Mouse (Mus musculus): ENCODE measurements around the gene Cacna1a. TPM values are rescaled to one million over a fixed set of nuclear protein-coding genes. Genes with fewer than 3 reads are reported as not detected.

Gene Cacna1a
- polyA plus RNA-seq, 1 experiment from 2014 or later, result 6.0 TPM

GRCm38 (mm10) chr8:84630145-84630544 lies 241.9 kb downstream of the Cacna1a start:
- no peak for ATAC-seq (replicated peaks; ENCODE audit: insufficient number of reproducible peaks, low FRiP score, low TSS enrichment, low read depth)

GRCm38 (mm10) chr8:84631813-84632212 lies 243.6 kb downstream of the Cacna1a start:
- H3K36me3 ChIP-seq (replicated peaks; ENCODE audit: control insufficient read depth, insufficient read depth, low read depth, low read length), result no peaks in the 10 kb centered on the region
- H3K9me3 ChIP-seq (replicated peaks; ENCODE audit: control insufficient read depth, low read length), result no peaks in the 10 kb centered on the region
- ATAC-seq (replicated peaks; ENCODE audit: insufficient number of reproducible peaks, low FRiP score, low TSS enrichment, low read depth), result no peak
- H3K27me3 ChIP-seq (ENCODE audit: control insufficient read depth, insufficient read depth, low read length), result no peaks in the 10 kb centered on the region
- DNase-seq (ENCODE audit: low spot score), result no peak
- 87% methylated on average over 4 of the region's 4 CpGs for WGBS
- H3K4me3 ChIP-seq (ENCODE audit: low read depth, low read length), result no peak overlapping the region
- H3K9ac ChIP-seq (replicated peaks; ENCODE audit: low read length), result no peak overlapping the region
- no peak overlapping the region for H3K4me2 ChIP-seq (ENCODE audit: low read depth, low read length)
- peaks cover 2% of the 10 kb centered on the region for H3K4me1 ChIP-seq (ENCODE audit: control insufficient read depth, insufficient read depth, low read length)
- H3K27ac ChIP-seq (replicated peaks; ENCODE audit: low read depth, low read length), result no peak overlapping the region

More at GRCm38 (mm10) chr8:84630145-84630544, 241.9 kb downstream of the Cacna1a start:
- Histone ChIP-seq H3K27ac (replicated peaks; ENCODE audit: low read depth, low read length) (no peak overlapping the region), H3K9me3 (replicated peaks; ENCODE audit: control insufficient read depth, low read length) (no peaks in the 10 kb centered on the region), H3K4me2 (ENCODE audit: low read depth, low read length) (no peak overlapping the region), H3K9ac (replicated peaks; ENCODE audit: low read length) (no peak overlapping the region), H3K27me3 (ENCODE audit: control insufficient read depth, insufficient read depth, low read length) (no peaks in the 10 kb centered on the region), H3K4me1 (ENCODE audit: control insufficient read depth, insufficient read depth, low read length) (peaks cover under 1% of the 10 kb centered on the region), H3K36me3 (replicated peaks; ENCODE audit: control insufficient read depth, insufficient read depth, low read depth, low read length) (no peaks in the 10 kb centered on the region), H3K4me3 (ENCODE audit: low read depth, low read length) (no peak overlapping the region)
- 69% methylated on average over 4 of the region's 4 CpGs for WGBS
- no peak for DNase-seq (ENCODE audit: low spot score)

GRCm38 (mm10) chr8:84633841-84634584 lies 245.8 kb downstream of the Cacna1a start:
- ATAC-seq (replicated peaks; ENCODE audit: insufficient number of reproducible peaks, low FRiP score, low TSS enrichment, low read depth) (no peak), DNase-seq (ENCODE audit: low spot score) (no peak)
- peaks cover 2% of the 10 kb centered on the region for H3K4me1 ChIP-seq (ENCODE audit: control insufficient read depth, insufficient read depth, low read length)
- H3K4me3 ChIP-seq (ENCODE audit: low read depth, low read length), result no peak overlapping the region
- no peaks in the 10 kb centered on the region for H3K27me3 ChIP-seq (ENCODE audit: control insufficient read depth, insufficient read depth, low read length)
- H3K36me3 ChIP-seq (replicated peaks; ENCODE audit: control insufficient read depth, insufficient read depth, low read depth, low read length), result no peaks in the 10 kb centered on the region
- no peak overlapping the region for H3K9ac ChIP-seq (replicated peaks; ENCODE audit: low read length)
- no peaks in the 10 kb centered on the region for H3K9me3 ChIP-seq (replicated peaks; ENCODE audit: control insufficient read depth, low read length)
- H3K27ac ChIP-seq (replicated peaks; ENCODE audit: low read depth, low read length), result no peak overlapping the region
- H3K4me2 ChIP-seq (ENCODE audit: low read depth, low read length), result no peak overlapping the region
- WGBS, result 42% methylated on average over 10 of the region's 10 CpGs

- peak overlapping the region; percentile 34; the same call in 1 of the 2 replicates for H3K9ac ChIP-seq (replicated peaks; ENCODE audit: low read length)
- H3K4me2 ChIP-seq (ENCODE audit: low read depth, low read length), result no peak overlapping the region
- H3K36me3 ChIP-seq (replicated peaks; ENCODE audit: control insufficient read depth, insufficient read depth, low read depth, low read length), result no peaks in the 10 kb centered on the region
- 0 out of 2 replicates have a peak overlapping the region, but pooled peaks have one; percentile 8 for H3K27ac ChIP-seq (replicated peaks; ENCODE audit: low read depth, low read length)
- 40% methylated on average over 9 of the region's 9 CpGs for WGBS
- peaks cover 2% of the 10 kb centered on the region for H3K4me1 ChIP-seq (ENCODE audit: control insufficient read depth, insufficient read depth, low read length)
- no peak overlapping the region for H3K4me3 ChIP-seq (ENCODE audit: low read depth, low read length)
- no peaks in the 10 kb centered on the region for H3K27me3 ChIP-seq (ENCODE audit: control insufficient read depth, insufficient read depth, low read length)
- DNase-seq (ENCODE audit: low spot score) (no peak), ATAC-seq (replicated peaks; ENCODE audit: insufficient number of reproducible peaks, low FRiP score, low TSS enrichment, low read depth) (no peak)
- no peaks in the 10 kb centered on the region for H3K9me3 ChIP-seq (replicated peaks; ENCODE audit: control insufficient read depth, low read length)
Measured at GRCm38 (mm10) chr8:84634849-84635304, 246.6 kb downstream of the Cacna1a start.

- Histone ChIP-seq H3K27me3 (ENCODE audit: control insufficient read depth, insufficient read depth, low read length) (no peaks in the 10 kb centered on the region), H3K4me1 (ENCODE audit: control insufficient read depth, insufficient read depth, low read length) (peaks cover 2% of the 10 kb centered on the region), H3K4me2 (ENCODE audit: low read depth, low read length) (no peak overlapping the region), H3K36me3 (replicated peaks; ENCODE audit: control insufficient read depth, insufficient read depth, low read depth, low read length) (no peaks in the 10 kb centered on the region), H3K9me3 (replicated peaks; ENCODE audit: control insufficient read depth, low read length) (no peaks in the 10 kb centered on the region), H3K27ac (replicated peaks; ENCODE audit: low read depth, low read length) (peak overlapping the region; percentile 8; the same call in 1 of the 2 replicates), H3K4me3 (ENCODE audit: low read depth, low read length) (no peak overlapping the region), H3K9ac (replicated peaks; ENCODE audit: low read length) (peak overlapping the region; percentile 34; the same call in 1 of the 2 replicates)
- DNase-seq (ENCODE audit: low spot score) (no peak), ATAC-seq (replicated peaks; ENCODE audit: insufficient number of reproducible peaks, low FRiP score, low TSS enrichment, low read depth) (no peak)
- WGBS, result 67% methylated on average over 13 of the region's 14 CpGs
Measured at GRCm38 (mm10) chr8:84635397-84636050, 247.3 kb downstream of the Cacna1a start.

- DNase-seq (ENCODE audit: low spot score) (no peak), ATAC-seq (replicated peaks; ENCODE audit: insufficient number of reproducible peaks, low FRiP score, low TSS enrichment, low read depth) (no peak)
- Histone ChIP-seq H3K27me3 (ENCODE audit: control insufficient read depth, insufficient read depth, low read length) (no peaks in the 10 kb centered on the region), H3K4me1 (ENCODE audit: control insufficient read depth, insufficient read depth, low read length) (peaks cover 2% of the 10 kb centered on the region), H3K36me3 (replicated peaks; ENCODE audit: control insufficient read depth, insufficient read depth, low read depth, low read length) (no peaks in the 10 kb centered on the region), H3K4me3 (ENCODE audit: low read depth, low read length) (no peak overlapping the region), H3K9ac (replicated peaks; ENCODE audit: low read length) (no peak overlapping the region; the same call in 1 of the 2 replicates), H3K9me3 (replicated peaks; ENCODE audit: control insufficient read depth, low read length) (no peaks in the 10 kb centered on the region), H3K27ac (replicated peaks; ENCODE audit: low read depth, low read length) (no peak overlapping the region), H3K4me2 (ENCODE audit: low read depth, low read length) (no peak overlapping the region)
- 88% methylated on average over 17 of the region's 17 CpGs for WGBS
Measured at GRCm38 (mm10) chr8:84636051-84636691, 247.9 kb downstream of the Cacna1a start.

GRCm38 (mm10) chr8:84637946-84638554 lies 249.8 kb downstream of the Cacna1a start:
- no peak for DNase-seq (ENCODE audit: low spot score)

More at GRCm38 (mm10) chr8:84637946-84638554, 249.8 kb downstream of the Cacna1a start:
- Histone ChIP-seq H3K27ac (replicated peaks; ENCODE audit: low read depth, low read length) (peak overlapping the region; percentile 95), H3K4me2 (ENCODE audit: low read depth, low read length) (peak overlapping the region; percentile 89), H3K4me3 (ENCODE audit: low read depth, low read length) (peak overlapping the region; percentile 57), H3K36me3 (replicated peaks; ENCODE audit: control insufficient read depth, insufficient read depth, low read depth, low read length) (no peaks in the 10 kb centered on the region), H3K27me3 (ENCODE audit: control insufficient read depth, insufficient read depth, low read length) (no peaks in the 10 kb centered on the region), H3K4me1 (ENCODE audit: control insufficient read depth, insufficient read depth, low read length) (peaks cover 2% of the 10 kb centered on the region), H3K9ac (replicated peaks; ENCODE audit: low read length) (peak overlapping the region; percentile 82), H3K9me3 (replicated peaks; ENCODE audit: control insufficient read depth, low read length) (no peaks in the 10 kb centered on the region)
- WGBS, result 26% methylated on average over 8 of the region's 8 CpGs
- no peak for ATAC-seq (replicated peaks; ENCODE audit: insufficient number of reproducible peaks, low FRiP score, low TSS enrichment, low read depth)
